Mouse (Mus musculus): ENCODE data around the gene Tiam2.
"Not testable (repeated sequence)": the region's sequence is repeated elsewhere in the genome, so short reads cannot be mapped to it uniquely, and the experiment has no call there.

The Tiam2 gene

DNA sequence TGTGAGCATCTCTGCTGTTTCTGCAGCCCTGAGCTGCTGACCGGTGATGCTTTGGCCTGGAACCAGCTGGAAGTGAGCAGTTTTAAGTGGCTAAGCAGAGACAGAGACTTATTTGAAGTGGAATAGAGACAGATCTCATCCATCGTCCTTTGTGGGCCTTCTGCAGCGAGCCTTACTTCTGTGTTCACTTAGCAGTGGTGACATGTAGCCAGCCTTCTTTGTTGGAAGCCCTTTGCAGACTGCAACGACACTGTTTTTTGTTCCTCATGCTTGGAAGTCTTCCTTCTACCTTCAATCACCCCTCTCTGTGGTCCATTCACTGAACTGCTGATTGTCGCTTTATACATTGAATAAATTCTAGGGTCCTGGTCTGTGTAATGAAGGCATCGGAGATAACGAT, 18.5 kb downstream of the Tiam2 start:
- DNase-seq (ENCODE audit: low read depth), result no peak

DNA sequence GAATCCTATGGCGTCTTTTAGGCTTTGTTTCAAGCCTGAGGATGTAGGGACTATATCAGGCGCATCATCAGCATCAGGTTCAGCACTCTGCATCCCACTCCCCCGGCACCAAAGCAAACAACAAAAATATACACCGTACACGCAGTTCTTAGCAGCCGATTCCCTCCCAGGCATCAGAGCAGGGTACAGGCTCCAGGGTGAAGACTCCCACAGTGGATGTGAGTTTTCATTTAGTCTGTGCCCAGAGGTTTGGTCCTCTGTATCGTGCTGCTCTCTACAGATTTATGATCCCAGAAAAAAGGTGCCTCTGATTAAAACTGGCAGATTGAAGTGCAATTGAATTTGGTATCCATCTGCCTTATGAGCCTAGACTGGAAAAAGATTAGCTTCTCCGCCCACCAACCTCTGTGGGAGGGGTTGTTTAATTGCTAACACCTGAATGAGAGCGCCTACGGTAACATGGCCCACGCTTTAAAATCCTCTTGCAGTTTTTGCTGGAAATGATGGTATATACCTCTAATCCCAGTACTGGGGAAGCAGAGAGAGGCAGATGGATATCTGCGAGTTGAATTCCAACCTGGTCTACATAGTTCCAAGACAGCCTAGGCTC, 19.0 kb downstream of the Tiam2 start:
- no peak for DNase-seq (ENCODE audit: low read depth)

DNA sequence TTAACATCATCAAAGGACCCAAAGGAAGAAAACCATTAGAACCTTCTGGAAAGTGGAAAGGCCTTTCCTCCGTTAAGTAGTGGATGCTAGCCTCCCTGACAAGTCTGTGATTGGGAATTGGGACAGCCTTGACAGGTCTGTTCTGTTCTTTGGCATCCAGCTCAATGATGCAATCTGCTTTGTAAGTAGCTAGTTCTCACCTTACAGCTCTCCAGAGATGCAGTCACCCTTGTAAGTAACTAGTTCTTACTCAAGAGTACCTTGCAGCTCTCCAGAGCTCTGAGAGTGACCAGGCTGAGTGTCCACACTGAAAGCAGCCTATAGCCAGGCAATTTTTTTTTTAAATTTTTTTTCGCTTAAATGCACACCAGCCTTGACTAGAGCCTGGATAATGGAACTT, 21.4 kb downstream of the Tiam2 start:
- DNase-seq (ENCODE audit: low read depth), result no peak

DNA sequence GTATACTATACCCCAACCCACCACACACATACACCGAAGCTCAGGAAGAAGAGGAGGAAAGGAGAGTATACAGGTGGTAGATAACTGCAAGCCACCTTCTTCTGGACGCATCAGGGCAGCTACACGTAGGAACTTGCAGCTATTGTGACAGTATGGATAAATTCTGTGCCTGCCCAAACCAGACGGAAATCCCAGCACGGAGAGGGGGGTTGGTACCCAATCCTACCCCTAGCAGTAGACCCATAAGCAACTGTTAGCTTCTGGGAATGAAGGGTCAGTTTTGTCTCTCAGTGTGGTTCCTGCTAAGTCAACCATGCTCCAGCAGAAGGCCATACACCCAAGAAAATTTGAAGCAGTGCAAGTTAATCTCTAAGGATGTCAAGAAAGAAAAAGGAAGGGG, 23.0 kb downstream of the Tiam2 start:
- no peak for DNase-seq (ENCODE audit: low read depth)

DNA sequence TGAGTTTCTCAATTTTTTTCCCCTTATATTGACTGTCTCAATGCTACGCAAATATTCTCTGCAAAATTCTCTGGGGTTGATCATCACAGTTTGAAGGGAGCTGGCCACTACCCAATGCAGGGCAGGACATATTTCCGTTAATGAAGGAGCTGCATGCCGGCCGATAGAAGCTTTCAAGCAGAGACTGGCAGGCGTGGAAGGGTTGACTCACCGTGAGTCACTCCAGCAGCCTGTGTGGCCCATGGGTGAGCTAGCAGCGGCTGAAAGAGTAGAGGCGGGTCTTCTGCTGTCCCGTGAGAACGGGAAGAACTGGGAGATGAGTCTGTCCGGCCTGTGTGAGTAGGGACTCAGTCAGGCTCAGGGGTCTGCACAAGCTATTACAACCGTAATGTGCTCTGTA, 23.6 kb downstream of the Tiam2 start:
- DNase-seq (ENCODE audit: low read depth), result no peak

DNA sequence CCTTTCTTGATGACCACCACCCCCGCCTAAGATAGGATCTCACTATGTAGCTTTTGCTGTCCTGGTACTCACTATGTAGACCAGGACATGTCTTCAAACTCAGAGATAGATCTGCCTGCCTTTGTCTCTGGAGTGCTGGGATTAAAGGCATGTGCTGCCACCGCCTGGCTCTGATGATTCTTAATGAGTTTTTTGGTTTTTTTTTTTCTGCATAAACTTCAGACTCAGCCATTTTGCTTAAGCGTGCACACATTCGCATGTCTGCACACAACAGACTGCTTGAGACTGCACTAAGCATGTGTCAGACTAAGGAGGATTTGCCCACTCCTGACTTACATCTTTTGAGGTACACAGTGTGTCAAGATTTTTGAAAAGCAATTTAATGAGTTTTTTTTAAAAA, 24.0 kb downstream of the Tiam2 start:
- DNase-seq (ENCODE audit: low read depth), result no peak

DNA sequence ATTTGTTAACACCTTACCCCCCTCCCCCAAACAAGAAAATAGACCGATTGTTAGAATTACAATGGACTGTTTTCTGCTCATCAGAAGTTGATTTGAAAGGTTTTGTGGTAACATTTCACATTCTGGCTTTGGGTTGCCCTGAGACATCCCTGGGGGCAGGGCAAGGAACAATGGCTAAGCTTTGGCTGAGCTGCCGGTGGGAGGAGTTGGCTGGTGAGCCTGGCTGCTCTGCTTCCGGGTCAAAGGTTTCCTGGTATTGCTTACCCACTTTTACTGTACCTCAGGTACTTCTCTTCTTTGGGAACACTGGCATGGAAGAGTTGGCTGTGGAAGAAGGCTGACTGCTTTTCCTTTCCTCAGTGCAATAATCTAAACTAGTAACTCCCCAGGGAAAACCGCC, 25.3 kb downstream of the Tiam2 start:
- no peak for DNase-seq (ENCODE audit: low read depth)

DNA sequence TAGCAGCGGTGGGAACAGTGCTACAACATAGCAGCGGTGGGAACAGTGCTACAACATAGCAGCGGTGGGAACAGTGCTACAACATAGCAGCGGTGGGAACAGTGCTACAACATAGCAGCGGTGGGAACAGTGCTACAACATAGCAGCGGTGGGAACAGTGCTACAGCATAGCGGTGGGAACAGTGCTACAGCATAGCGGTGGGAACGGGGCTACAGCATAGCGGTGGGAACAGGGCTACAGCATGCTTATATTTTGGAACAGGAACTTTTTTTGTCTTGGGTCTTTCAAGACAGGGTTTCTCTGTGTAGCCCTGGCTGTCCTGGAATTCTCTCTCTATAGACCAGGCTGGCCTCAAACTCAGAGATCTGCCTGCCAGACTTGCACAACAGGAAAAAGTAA, 26.8 kb downstream of the Tiam2 start:
- DNase-seq (ENCODE audit: low read depth), result not testable (repeated sequence)

DNA sequence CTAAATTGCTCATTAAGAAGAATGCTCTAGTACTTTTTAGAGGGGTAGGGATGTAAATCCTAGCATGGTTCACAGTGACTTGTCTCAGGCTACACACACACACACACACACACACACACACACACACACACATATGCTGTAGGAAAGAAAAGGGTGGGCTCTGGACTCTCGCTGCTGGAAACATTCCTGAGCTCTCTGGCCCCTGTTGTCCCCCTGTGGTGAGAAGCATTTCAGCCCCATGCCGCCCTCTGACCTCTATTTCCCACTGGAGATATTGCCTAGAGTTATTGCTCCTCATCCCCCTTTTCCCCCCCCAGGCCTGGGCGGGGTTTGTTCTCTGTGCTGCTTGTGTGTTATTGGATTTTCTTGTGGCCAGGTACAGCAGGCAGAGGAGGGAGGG, 28.5 kb downstream of the Tiam2 start:
- no peak for DNase-seq (ENCODE audit: low read depth)

DNA sequence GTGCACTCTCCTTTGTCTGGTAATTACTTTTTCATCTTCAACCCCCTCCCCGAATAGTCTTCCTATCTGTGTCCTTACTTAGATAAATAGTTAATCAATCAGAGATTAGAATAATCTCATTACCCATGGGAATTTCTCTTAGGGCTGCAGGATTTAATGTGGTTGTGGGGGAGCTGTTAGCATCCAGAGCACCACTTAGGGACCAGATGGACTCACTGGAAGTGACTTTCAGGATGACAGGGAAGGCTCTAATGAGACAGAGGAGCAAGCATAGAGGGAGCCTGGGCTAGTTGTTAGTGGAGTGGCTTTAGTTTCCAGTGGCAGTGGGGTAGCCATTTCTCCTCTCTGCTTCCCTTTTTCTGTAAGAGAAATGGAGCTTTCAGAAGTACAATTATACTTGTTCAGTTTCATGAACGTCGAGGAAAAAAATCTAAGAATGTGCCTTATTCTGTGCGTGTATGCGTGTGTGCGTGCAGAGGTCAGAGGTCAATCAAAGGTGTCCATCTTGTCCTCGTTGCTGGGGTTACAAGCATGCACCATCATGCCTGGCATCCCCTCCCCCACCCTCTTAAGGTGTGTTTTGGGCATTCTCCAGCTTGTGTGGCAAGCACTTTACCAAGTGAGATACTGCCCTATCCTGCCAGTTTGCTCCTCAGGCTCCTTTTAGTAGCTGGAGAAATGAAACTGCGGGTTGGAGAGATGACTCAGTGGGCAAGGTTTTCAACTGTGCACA, 30.4 kb downstream of the Tiam2 start:
- DNase-seq (ENCODE audit: low read depth), result no peak

DNA sequence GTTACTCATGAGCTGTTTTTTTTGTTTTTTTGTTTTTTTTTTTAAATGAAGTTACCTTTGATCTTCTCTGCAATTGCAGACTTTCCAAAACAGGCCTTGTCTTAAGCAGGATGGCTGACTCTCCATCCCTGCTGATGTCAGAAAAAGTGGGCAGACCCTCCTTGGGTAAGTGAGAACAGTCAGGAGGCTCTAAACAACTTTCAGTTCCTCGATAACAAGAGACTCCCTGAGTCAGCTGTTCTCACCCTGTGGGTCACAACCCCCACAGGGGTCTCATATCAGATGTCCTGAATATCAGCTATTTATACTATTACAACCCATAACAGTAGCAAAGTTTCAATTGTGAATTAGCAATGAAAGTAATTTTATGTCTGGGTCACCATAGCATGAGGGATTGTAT, 33.9 kb downstream of the Tiam2 start:
- DNase-seq (ENCODE audit: low read depth), result no peak

DNA sequence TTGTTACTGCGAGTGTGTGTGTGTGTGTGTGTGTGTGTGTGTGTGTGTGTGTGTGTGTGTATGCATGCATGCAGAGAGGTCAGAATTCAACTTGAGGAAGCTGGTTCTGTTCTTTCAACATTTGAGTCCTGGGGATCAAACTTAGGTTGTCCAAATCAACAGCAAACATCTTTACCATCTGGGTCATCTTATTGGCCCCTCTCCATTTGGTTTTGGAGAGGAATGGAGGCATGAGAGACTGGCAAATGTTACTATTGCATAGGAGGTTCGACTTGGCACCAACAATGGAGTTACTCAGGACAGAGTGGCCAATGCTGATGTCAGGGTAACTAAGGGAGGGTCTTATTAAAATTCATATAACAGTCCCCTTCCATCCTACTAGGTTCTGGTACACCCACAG, 35.4 kb downstream of the Tiam2 start:
- DNase-seq (ENCODE audit: low read depth), result no peak

DNA sequence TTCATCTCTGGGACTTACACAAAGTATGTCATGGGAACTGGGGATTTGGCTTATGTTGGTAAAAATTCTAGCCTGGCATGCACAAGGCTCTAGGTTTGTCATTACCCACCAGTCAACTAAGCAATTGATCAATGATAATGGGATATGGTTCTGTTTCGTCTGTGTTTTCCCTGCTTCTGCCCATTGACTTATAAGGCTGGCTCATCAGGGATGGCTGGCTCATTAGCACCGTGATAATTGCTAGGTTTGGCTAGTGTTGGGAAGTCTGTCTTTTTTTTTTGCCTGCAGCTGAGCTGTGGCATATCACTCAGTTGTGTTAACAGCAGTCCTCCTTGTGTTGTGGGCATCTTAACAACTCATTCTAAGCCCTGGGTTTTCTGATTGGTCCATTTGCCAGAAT, 36.8 kb downstream of the Tiam2 start:
- DNase-seq (ENCODE audit: low read depth), result no peak

DNA sequence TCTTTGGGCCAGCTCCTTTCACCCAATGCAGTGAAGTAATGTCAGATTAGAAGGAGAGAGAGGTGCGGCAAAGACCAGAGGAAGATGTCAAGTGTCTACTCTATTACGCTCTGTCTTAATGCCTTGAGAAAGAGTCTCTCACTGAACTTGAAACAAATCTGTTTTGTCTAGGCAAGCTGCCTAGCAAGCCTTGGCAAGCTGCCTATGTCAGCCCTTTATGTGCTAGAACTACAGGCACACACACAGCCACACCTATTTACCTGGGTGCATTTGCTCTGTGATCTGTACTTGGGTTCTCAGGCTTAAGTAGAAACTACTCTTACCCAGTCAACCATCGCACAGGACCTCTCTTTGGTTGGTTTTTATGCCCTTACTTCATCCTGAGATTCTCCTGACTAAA, 40.4 kb downstream of the Tiam2 start:
- DNase-seq (ENCODE audit: low read depth), result no peak

DNA sequence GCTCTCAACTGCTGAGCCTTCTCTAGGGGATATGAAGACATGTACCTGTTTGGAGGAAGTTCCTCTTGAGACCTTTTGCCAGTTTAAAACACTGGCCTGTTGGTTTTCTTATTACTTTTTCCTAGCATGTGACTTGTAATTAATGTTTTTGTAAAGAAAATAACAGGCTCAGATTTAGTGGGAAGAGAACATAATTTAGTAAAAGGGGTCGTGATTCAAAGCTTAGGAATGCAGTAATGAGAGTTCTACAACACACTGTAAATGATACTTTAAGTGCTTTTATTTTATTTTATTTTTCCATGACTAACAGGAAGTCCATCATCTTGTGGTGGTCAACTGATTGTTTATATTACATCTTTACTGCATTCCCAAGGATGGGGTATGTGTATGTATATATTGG, 42.0 kb downstream of the Tiam2 start:
- DNase-seq (ENCODE audit: low read depth), result no peak

DNA sequence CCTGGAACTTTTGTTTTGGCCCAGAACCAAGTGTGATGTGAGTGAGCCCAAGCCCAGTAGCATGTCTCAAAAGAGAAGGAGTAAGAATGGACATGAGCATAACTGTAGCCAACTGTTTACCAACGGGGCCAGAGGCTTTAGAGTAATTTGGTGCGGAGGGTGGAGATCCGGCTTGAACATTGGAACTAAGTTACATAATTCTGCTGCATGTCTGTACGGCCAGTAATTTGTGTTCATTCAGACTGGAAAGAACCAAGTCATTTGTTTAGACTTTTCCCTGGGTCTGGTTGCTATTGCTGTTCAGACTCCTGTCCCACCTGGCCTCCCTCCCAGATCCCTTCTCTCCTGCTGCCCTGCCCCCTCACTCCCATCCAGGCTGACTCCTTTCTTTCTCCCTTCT, 43.3 kb downstream of the Tiam2 start:
- no peak for DNase-seq (ENCODE audit: low read depth)

DNA sequence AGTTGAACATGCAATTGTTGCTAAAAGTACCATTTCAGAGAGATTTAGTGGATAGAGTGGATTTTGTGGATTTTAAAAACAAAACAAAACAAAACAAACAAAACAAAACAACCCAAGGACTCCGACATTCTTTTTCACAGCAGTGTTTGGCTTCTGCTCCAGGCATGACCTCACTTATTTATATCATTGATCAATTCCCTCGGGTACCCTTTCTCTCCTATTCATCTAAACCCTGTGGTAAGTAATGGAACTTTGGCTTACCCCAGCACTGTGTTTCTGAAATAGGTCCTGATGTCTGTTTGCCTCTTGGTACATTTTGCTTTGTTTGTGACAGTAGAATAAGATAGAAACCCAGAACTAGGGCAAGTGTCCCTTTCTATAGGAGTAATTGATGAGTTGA, 52.2 kb downstream of the Tiam2 start:
- DNase-seq (ENCODE audit: low read depth), result no peak

DNA sequence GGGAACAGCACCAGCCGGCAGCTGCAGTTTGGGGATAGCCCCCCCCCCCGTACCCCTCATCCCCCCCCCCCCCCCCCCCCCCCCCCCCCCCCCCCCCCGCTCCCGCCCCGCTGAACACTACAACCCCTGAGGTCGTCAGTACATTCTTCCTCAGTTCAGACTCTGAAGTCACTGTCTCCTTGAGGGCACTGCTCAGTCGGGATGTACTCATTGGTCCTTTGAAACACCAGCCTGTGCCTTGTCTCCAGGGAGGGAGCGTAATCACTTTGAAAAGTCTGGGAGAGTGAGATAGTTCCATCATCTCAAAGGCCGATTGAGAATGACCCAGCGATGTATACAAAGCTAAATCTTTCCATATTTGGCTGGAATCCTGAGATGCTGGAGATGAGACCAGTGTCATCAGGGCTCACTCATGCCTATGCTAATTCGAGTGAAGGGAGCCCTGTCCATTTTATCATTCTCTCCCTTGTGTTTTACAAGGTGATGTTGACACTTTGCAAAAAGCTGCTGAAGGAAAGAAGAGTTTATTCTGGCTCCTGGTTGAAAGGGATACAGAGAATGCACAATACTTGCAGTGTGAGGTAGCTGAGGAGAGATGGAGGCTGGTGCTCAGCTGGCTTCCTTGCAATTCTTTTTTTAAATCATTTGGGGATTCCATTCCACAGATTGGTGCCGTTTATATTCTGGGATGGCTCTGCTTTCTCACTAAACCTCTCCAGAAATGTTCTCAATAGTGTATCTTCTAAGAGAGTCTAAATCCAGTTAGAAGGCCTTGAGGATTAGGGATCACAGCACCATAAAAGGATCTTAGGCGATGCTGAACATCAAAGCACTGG, 53.6 kb downstream of the Tiam2 start:
- DNase-seq (ENCODE audit: low read depth), result no peak

DNA sequence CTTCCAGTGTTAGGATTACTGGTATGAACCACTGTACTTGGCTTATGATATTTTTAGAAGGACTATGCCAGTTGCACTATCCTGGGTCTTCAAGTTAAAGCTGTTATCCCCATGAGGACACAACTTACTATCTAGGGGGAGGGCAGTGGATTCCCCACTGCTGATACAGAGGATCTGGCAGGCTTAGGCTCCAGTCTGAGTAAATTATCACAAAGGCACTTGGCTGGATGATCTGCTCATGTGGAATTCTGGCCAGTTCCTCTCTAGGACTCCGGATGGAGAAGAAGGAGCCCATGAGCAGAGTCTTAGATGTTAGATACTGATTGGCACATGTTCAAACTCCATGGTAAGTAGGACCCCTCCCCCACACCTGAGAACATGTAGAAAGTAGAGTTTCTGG, 59.0 kb downstream of the Tiam2 start:
- no peak for DNase-seq (ENCODE audit: low read depth)

DNA sequence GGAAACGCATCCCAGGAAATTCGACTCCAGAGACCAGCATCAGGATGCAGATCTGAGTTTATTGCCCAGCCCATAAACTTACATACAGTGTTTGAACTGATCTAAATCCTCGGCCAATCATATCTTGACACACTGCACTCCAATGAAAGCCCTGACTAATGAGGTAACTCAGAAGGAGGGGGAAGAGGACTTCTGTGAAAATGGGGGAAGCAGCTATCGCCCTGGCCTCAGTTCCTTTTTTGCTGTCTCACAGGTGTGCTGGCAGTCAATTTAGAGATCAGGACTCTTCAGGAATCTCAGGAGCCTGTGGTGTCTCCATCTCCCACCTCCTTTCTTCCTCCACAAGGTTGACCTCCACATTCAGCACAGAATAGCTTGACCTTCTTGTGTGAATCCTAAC, 61.4 kb downstream of the Tiam2 start:
- DNase-seq (ENCODE audit: low read depth), result no peak

DNA sequence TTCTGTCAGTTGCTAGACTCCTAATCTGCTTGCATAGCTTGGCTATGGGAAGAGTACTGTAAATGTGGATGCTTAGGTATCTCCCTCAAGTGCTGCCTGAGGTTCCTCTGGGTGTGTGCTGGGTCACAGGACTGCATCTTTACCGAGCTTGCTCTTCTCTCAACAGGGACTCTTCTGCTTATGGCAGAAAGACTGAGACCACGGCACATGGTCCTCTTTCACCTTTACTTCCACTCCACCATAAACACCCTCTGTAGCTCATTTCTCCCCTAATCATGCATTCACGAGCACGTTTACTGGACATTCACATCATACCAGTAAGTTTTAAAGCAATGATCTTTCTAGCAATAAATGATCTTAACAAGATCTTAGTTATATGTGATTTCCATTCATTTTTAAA, 63.4 kb downstream of the Tiam2 start:
- DNase-seq (ENCODE audit: low read depth), result no peak

DNA sequence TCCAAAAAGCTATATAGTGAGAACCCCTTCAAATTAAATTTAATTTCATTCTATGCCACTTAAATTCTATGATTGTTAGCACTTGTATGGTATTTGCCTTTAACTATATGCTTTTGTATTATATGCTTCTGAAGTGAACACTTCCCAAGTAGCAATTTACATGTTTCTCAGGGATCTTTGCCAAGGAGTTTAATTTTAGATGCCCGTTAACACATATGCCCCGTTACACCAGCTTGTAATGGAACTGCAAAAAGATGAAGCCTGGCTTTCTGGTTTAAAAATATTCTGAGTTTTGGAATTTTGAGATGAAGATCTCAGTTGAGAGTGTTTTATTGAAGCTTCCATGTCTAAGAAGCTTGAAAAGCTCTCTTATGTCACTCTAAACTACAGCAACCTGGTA, 67.6 kb downstream of the Tiam2 start:
- DNase-seq (ENCODE audit: low read depth), result no peak

DNA sequence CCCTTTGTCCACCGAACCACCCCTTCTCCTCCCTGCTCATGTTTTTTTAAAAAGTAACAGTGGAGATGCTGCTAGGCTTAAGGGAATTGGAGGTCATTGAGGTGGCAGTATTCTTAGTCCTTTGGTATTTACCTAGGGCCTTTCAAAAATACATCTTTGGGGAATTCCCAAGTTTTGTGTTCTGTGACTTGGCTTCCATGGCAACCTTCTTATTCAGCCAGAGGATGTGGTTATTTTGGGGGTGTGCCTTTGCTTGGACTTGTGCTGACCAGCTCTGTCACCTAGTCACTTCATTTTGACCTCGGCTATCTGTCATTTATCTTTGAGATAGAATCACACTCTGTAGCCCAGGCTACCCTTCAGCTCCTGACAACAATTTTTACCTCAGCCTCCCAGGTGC, 68.6 kb downstream of the Tiam2 start:
- DNase-seq (ENCODE audit: low read depth), result no peak
